Mouse (Mus musculus) brown adipose tissue, adult 24 weeks (tissue): ENCODE measurements around the gene Msi2. TPM values are rescaled to one million over a fixed set of nuclear protein-coding genes. Genes with fewer than 3 reads are reported as not detected.
A peak's percentile ranks its signal among the peaks of the same experiment; 100 is the strongest.

Experiments
- H3K27ac ChIP-seq: fragments of 200-500 bp; replicated peaks from 2 replicates; pipeline ENCODE4 v1.5.1; 2012; ENCODE audit warnings: low read depth, mild to moderate bottlenecking, low read length
- H3K4me1 ChIP-seq: fragments of 200-500 bp; 2 replicates; pipeline ENCODE4 v1.6.1; 2012; ENCODE audit warnings: low read length, mixed read lengths; ENCODE audit not compliant: control insufficient read depth, insufficient read depth, insufficient read length
- H3K4me3 ChIP-seq: fragments of 200-500 bp; 2 replicates; pipeline ENCODE4 v1.5.1; 2012; ENCODE audit warnings: low read depth, mild to moderate bottlenecking, low read length, moderate library complexity; ENCODE audit not compliant: insufficient read depth
- polyA plus RNA-seq: library from polyadenylated mRNA; stranded (reverse); fragments of >200 nt; gene quantifications from 2 replicates; pipeline ENCODE4 v1.2.4, GENCODE M21; 2012; ENCODE audit not compliant: missing spikeins, insufficient read depth, insufficient read length

The Msi2 gene
- polyA plus RNA-seq, 1 experiment = 57.2 TPM

- H3K4me3 ChIP-seq = no peak overlapping the region
- no peaks in the 10 kb centered on the region for H3K4me1 ChIP-seq
- no peak overlapping the region for H3K27ac ChIP-seq
Measured at GRCm38 (mm10) chr11:88502566-88502965, 215.7 kb downstream of the Msi2 start.

GRCm38 (mm10) chr11:88498491-88498890 lies 219.8 kb downstream of the Msi2 start:
- Histone ChIP-seq H3K27ac (no peak overlapping the region), H3K4me3 (no peak overlapping the region), H3K4me1 (peaks cover 9% of the 10 kb centered on the region; the same call in 1 of the 2 replicates)

DNA sequence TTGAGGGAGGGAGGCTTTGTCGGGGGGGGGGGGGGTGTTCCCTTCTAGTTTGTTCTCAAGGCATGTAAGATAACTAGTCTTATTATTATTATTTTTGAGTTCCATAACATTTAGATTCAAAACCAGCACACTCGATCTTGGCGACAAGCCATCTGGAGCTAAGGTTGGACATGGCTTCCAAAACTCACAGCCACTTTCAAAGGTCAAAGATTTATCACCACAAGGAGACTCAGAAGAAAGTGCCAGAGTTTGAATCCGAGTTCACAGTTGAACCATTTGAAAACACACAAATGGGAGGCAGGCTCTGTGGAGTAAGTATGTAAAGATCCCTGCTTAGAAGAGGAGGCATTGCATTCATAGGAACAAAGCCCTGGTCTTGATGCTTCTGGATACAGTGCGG lies 221.9 kb downstream of the Msi2 start:
- Histone ChIP-seq H3K4me3 (no peak overlapping the region), H3K4me1 (peaks cover 9% of the 10 kb centered on the region; the same call in 1 of the 2 replicates), H3K27ac (no peak overlapping the region)

DNA sequence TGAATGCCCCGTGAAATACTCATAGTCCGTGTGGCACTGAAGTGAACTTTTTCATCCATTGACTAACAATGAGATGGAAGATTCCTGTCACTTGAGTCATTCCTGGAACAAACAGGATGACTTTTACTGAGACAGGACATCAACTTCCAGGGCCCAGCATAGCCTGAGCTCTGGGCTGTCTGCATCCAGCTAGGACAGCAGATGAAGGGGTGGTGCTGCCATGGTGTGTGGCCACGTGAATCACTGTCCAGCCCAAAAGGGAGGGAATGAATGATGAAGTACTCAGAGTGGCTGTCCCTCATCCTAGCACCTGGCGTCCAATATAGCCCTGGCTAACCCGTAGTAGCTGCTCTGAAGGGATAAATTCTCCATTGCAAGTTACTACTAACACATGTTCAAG lies 222.6 kb downstream of the Msi2 start:
- Histone ChIP-seq H3K27ac (no peak overlapping the region), H3K4me3 (no peak overlapping the region), H3K4me1 (peaks cover 9% of the 10 kb centered on the region; the same call in 1 of the 2 replicates)

GRCm38 (mm10) chr11:88495018-88495417 lies 223.3 kb downstream of the Msi2 start:
- H3K27ac ChIP-seq = no peak overlapping the region
- peaks cover 10% of the 10 kb centered on the region for H3K4me1 ChIP-seq
- no peak overlapping the region for H3K4me3 ChIP-seq

GRCm38 (mm10) chr11:88493795-88494559 lies 224.3 kb downstream of the Msi2 start:
- no peak overlapping the region for H3K4me3 ChIP-seq
- H3K4me1 ChIP-seq = peaks cover 19% of the 10 kb centered on the region
- H3K27ac ChIP-seq = no peak overlapping the region

GRCm38 (mm10) chr11:88492585-88492984 lies 225.7 kb downstream of the Msi2 start:
- Histone ChIP-seq H3K4me3 (no peak overlapping the region), H3K27ac (no peak overlapping the region), H3K4me1 (peaks cover 19% of the 10 kb centered on the region)

DNA sequence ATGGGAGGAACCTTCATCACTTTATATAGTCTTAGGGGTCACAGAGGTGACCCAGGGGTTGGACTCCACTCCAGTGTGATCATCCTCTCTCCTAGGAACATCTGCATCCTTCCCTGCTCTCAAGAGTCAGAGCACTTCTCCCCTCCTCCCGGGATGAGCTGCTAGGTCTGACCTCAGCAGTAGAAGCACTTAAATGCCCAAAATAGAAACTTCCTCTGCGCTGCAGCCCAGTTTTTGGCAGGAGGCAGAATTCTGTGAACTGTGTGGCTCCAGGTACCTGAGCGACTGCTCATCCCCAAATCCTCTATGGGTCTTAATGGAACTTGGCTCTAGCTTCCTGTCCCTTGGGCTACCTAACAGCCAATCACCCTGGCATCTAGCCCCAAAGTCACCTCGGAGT lies 228.3 kb downstream of the Msi2 start:
- Histone ChIP-seq H3K4me1 (peaks cover 12% of the 10 kb centered on the region), H3K27ac (no peak overlapping the region), H3K4me3 (no peak overlapping the region)

- Histone ChIP-seq H3K27ac (no peak overlapping the region), H3K4me3 (no peak overlapping the region), H3K4me1 (peaks cover 19% of the 10 kb centered on the region)
Measured at GRCm38 (mm10) chr11:88488941-88489724, 229.2 kb downstream of the Msi2 start.

- H3K4me1 ChIP-seq = peaks cover 20% of the 10 kb centered on the region
- H3K27ac ChIP-seq = no peak overlapping the region
- H3K4me3 ChIP-seq = no peak overlapping the region
Measured at GRCm38 (mm10) chr11:88488175-88488940, 230.0 kb downstream of the Msi2 start.

GRCm38 (mm10) chr11:88485987-88486386 lies 232.3 kb downstream of the Msi2 start:
- Histone ChIP-seq H3K4me1 (peaks cover 20% of the 10 kb centered on the region), H3K27ac (no peak overlapping the region), H3K4me3 (no peak overlapping the region)

DNA sequence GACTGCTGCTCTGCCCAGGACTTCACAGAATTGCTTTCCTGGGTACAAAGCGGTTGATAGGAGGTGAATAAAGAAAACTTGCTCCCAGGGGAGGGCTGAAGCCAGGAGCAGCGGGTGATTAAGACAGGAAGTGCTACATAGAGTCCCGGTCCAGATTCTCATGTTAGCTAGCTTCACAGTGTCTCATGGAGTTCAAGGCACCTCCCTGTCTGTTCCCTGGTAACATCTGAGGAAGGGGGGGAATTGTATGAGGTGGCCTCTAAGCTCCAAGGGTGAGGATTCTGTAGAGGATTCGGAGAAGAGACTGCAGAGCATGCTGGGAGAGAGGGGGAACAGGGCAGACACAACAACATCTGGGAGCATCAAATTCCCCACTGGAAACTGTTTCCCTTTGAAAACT lies 233.2 kb downstream of the Msi2 start:
- Histone ChIP-seq H3K27ac (0 out of 2 replicates have a peak overlapping the region, but pooled peaks have one; percentile 23), H3K4me1 (peaks cover 19% of the 10 kb centered on the region), H3K4me3 (no peak overlapping the region)

GRCm38 (mm10) chr11:88484047-88484446 lies 234.3 kb downstream of the Msi2 start:
- Histone ChIP-seq H3K4me1 (peaks cover 9% of the 10 kb centered on the region; the same call in 1 of the 2 replicates), H3K27ac (no peak overlapping the region), H3K4me3 (no peak overlapping the region)

DNA sequence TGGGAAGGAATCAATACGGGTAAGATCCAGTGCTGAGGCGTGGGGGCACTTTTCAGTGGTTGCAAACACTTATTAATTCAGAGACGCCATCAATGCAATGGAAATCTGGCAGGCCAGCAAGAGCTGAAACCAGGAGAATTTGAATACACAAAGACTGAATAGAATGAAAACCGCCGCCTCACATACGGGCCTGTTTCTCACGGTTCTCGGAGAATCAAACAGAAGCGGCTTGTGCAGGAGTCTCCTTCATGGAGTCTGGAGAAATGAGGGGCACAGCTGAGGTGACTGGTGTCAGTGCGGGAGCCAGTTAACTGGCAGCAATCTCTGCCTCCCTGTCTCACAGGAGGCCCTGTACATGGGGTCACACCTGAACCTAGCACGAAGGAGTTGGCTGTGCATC lies 235.7 kb downstream of the Msi2 start:
- Histone ChIP-seq H3K27ac (no peak overlapping the region), H3K4me1 (peaks cover 9% of the 10 kb centered on the region; the same call in 1 of the 2 replicates), H3K4me3 (no peak overlapping the region)

GRCm38 (mm10) chr11:88482236-88482635 lies 236.1 kb downstream of the Msi2 start:
- Histone ChIP-seq H3K4me1 (peaks cover 9% of the 10 kb centered on the region; the same call in 1 of the 2 replicates), H3K4me3 (no peak overlapping the region), H3K27ac (no peak overlapping the region)
